Mouse (Mus musculus): ENCODE data around the gene Add2.

- no peak for TF ChIP-seq CTCF (IDR thresholded peaks at IDR 0.05; ENCODE audit: insufficient read depth, low read length)
- TF ChIP-seq POLR2A (IDR thresholded peaks at IDR 0.05; ENCODE audit: borderline replicate concordance, extremely low read depth, low read depth, low read length): no peak
Observed at GRCm38 (mm10) chr6:86031527-86031926, 3.0 kb downstream of the Add2 start.
